11 mouse cellular contexts compared by ENCODE assay signal in the genomic region with DNA sequence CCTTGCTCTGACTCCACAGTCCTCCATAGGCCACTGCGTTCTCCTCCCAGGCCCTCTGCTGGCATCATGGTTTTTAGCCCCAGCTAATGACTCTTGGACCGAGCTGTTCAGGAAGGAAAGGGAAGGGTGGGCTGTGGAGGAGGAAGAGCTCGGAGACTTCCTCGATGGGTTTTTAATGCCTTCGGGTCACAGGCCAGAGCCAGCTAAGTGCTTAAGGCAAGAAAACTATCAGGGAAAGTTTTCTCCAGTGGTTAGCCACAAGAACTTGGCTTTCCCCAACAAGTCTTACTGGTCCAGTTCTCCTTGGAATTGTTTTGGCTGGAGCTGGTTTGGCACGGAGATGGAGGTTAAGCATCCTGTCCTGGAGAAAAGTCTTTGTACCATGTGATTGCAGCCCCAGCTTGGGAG. TPM values are rescaled to one million over a fixed set of nuclear protein-coding genes. Genes with fewer than 3 reads are reported as not detected.
DNase-seq lines count a peak whose midpoint lies in the region; ATAC-seq lines count a peak whose summit lies in the region.
"Had no signal": no experiment of that assay in that cellular context is flagged by ENCODE, and none has a peak within 500 bp of the region (broad histone marks: within the 10 kb centered on the region; RNA-seq: fewer than 3 reads in every experiment).

No protein-coding gene starts in this region.

- no peak overlapping the region for H3K9ac ChIP-seq in intestine, embryonic 14.5 days (ENCODE audit: low read length)
- no peak overlapping the region for H3K9ac ChIP-seq in intestine, embryonic 15.5 days
- no peak overlapping the region for H3K9ac ChIP-seq in forebrain, embryonic 13.5 days
- H3K9ac ChIP-seq: heart, embryonic 15.5 days had no signal

- no peak overlapping the region for H3K4me2 ChIP-seq in intestine, embryonic 14.5 days (ENCODE audit: low read length)
- H3K4me2 ChIP-seq in intestine, embryonic 15.5 days (replicated peaks): no peak overlapping the region
- no peak overlapping the region for H3K4me2 ChIP-seq in forebrain, embryonic 13.5 days
- H3K4me2 ChIP-seq: heart, embryonic 15.5 days had no signal

- peaks cover 6% of the 10 kb centered on the region for H3K4me1 ChIP-seq in intestine, embryonic 14.5 days (replicated peaks; ENCODE audit: control insufficient read depth, insufficient read depth, low read length)
- peaks cover 6% of the 10 kb centered on the region; the same call in 1 of the 2 replicates for H3K4me1 ChIP-seq in intestine, embryonic 15.5 days (replicated peaks)
- no peaks in the 10 kb centered on the region for H3K4me1 ChIP-seq in forebrain, embryonic 13.5 days

- 80% methylated on average over 6 of the region's 6 CpGs for whole genome bisulfite sequencing in intestine, embryonic 14.5 days
- WGBS in intestine, embryonic 15.5 days: 83% methylated on average over 6 of the region's 6 CpGs
- 92% methylated on average over 6 of the region's 6 CpGs for WGBS in forebrain, embryonic 13.5 days

- H3K4me3 ChIP-seq in intestine, embryonic 14.5 days (ENCODE audit: low read depth, low read length): no peak overlapping the region
- H3K4me3 ChIP-seq in intestine, embryonic 15.5 days (replicated peaks): no peak overlapping the region
- no peak overlapping the region for H3K4me3 ChIP-seq in forebrain, embryonic 13.5 days
- H3K4me3 ChIP-seq: heart, embryonic 15.5 days had no signal

- peaks cover 37% of the 10 kb centered on the region for H3K36me3 ChIP-seq in intestine, embryonic 14.5 days (ENCODE audit: control insufficient read depth, insufficient read depth, low read length)
- H3K36me3 ChIP-seq in intestine, embryonic 15.5 days: peaks cover 25% of the 10 kb centered on the region
- H3K36me3 ChIP-seq in forebrain, embryonic 13.5 days (ENCODE audit: poor library complexity, severe bottlenecking): peaks cover 18% of the 10 kb centered on the region

- no peaks in the 10 kb centered on the region for H3K27me3 ChIP-seq in intestine, embryonic 14.5 days (replicated peaks; ENCODE audit: control insufficient read depth, insufficient read depth, low read length)
- H3K27me3 ChIP-seq in intestine, embryonic 15.5 days (replicated peaks): no peaks in the 10 kb centered on the region
- H3K27me3 ChIP-seq in forebrain, embryonic 13.5 days: no peaks in the 10 kb centered on the region
- H3K27me3 ChIP-seq: CH12.LX; heart, embryonic 15.5 days had no signal

- peak; percentile 38 for DNase-seq in intestine, embryonic 14.5 days (ENCODE audit: low spot score)
- peak; percentile 89 for DNase-seq in fibroblast of lung, adult 2 months (ENCODE audit: low read depth)
- peak; percentile 59 to 65 for DNase-seq in heart, postnatal 36 days
- DNase-seq in lung, postnatal 14 days: peak; percentile 49
- DNase-seq in frontal cortex, adult 2 months (ENCODE audit: extremely low spot score in 1 of 2, low spot score in 1 of 2): no peak
- no peak for DNase-seq in right cerebral cortex, postnatal 25 days
- DNase-seq: cerebellum, adult 11 months had no signal

- intact Hi-C loops in heart, postnatal 36 days (cut with DNase I): loop anchor here (1.0 to 5.0 kb wide), 2 partner anchors 13 to 78 kb away; no protein-coding TSS in a partner anchor

- 0 out of 2 replicates have a peak, but pooled peaks cover 6% of the 10 kb centered on the region for H3K9me3 ChIP-seq in intestine, embryonic 14.5 days (ENCODE audit: control insufficient read depth, low read length)
- H3K9me3 ChIP-seq in intestine, embryonic 15.5 days: no peaks in the 10 kb centered on the region
- H3K9me3 ChIP-seq in forebrain, embryonic 13.5 days (replicated peaks): no peaks in the 10 kb centered on the region
- H3K9me3 ChIP-seq: heart, embryonic 15.5 days had no signal

- ATAC-seq in intestine, embryonic 14.5 days (replicated peaks; ENCODE audit: low FRiP score, low TSS enrichment, low read depth): no peak
- ATAC-seq in intestine, embryonic 15.5 days: no peak
- ATAC-seq in forebrain, embryonic 13.5 days: no peak

- no peak overlapping the region for H3K27ac ChIP-seq in intestine, embryonic 14.5 days (ENCODE audit: low read depth)
- H3K27ac ChIP-seq in intestine, embryonic 15.5 days: no peak overlapping the region
- H3K27ac ChIP-seq in forebrain, embryonic 13.5 days: no peak overlapping the region
- H3K27ac ChIP-seq: heart, embryonic 15.5 days had no signal

RNA-seq across cellular contexts. Expression of gene D630039A03Rik, which starts 55.9 kb away (rescaled TPM):
- 5.7 and 6.1 TPM in 2 replicates for polyA plus RNA-seq in intestine, embryonic 14.5 days (2014; fragmentation: Nextera tagmentation; extraction: Ambion mirVana)
- 10.9 and 11.2 TPM in 2 replicates for polyA plus RNA-seq in intestine, embryonic 15.5 days (2015; fragmentation: Nextera tagmentation; extraction: Ambion mirVana)
- total RNA-seq in heart, postnatal 36 days (2021): under 1 TPM; 0.30 to 0.31 TPM
- 0.32 and 0.38 TPM in 2 replicates for polyA plus RNA-seq in frontal cortex, adult 2 months (2012; rRNA removed)
- 0.08 TPM in 1 of 2 replicates, not detected in the other for polyA plus RNA-seq in forebrain, embryonic 13.5 days (2015; fragmentation: Nextera tagmentation; extraction: Ambion mirVana)
- total RNA-seq: CH12.LX had no signal

Comparison
In these comparisons a context has a peak if more than half of its experiments do, and no peak if none do; other contexts are left out.
1. DNase-seq: peak in intestine, embryonic 14.5 days (single experiment), fibroblast of lung, adult 2 months (single experiment), heart, postnatal 36 days (2 of 2) and lung, postnatal 14 days (single experiment); none in frontal cortex, adult 2 months (0 of 2) and right cerebral cortex, postnatal 25 days (single experiment).